Mouse (Mus musculus): ENCODE data around the gene Rabif. TPM values are rescaled to one million over a fixed set of nuclear protein-coding genes. Genes with fewer than 3 reads are reported as not detected.
A peak's percentile ranks its signal among the peaks of the same experiment; 100 is the strongest.
"Not testable (repeated sequence)": the region's sequence is repeated elsewhere in the genome, so short reads cannot be mapped to it uniquely, and the experiment has no call there.

The Rabif gene
- total and polyA plus RNA-seq, 2 experiments from 2014 or later, result 35.0 to 74.6 TPM

- ATAC-seq (no peak), DNase-seq (no peak)
- TF ChIP-seq CTCF (IDR thresholded peaks at IDR 0.05; ENCODE audit: low read depth), result no peak
- Histone ChIP-seq H3K9ac (no peak overlapping the region), H3K4me1 (ENCODE audit: insufficient read depth) (no peaks in the 10 kb centered on the region), H3K36me3 (ENCODE audit: insufficient read depth) (no peaks in the 10 kb centered on the region), H3K27me3 (ENCODE audit: insufficient read depth, low read length) (no peaks in the 10 kb centered on the region), H3K9me3 (ENCODE audit: low read length) (no peaks in the 10 kb centered on the region), H3K4me2 (ENCODE audit: low read depth) (no peak overlapping the region), H3K27ac (ENCODE audit: low read depth, low read length) (no peak overlapping the region), H3K4me3 (ENCODE audit: low read depth, low read length) (no peak overlapping the region)
- WGBS, result 88% methylated on average over 8 of the region's 8 CpGs
These were observed 25.7 kb downstream of the Rabif start for GRCm38 (mm10) chr1:134520001-134520721.

GRCm38 (mm10) chr1:134521163-134521562 lies 26.7 kb downstream of the Rabif start:
- no peak for ATAC-seq
- no peak overlapping the region for H3K9ac ChIP-seq
- no peaks in the 10 kb centered on the region for H3K4me1 ChIP-seq (ENCODE audit: insufficient read depth)
- no peak overlapping the region for H3K27ac ChIP-seq (ENCODE audit: low read depth, low read length)
- 81% methylated on average over 7 of the region's 7 CpGs for WGBS
- no peaks in the 10 kb centered on the region for H3K27me3 ChIP-seq (ENCODE audit: insufficient read depth, low read length)
- TF ChIP-seq CTCF (IDR thresholded peaks at IDR 0.05; ENCODE audit: low read depth), result no peak
- no peak overlapping the region for H3K4me2 ChIP-seq (ENCODE audit: low read depth)
- H3K9me3 ChIP-seq (ENCODE audit: low read length), result no peaks in the 10 kb centered on the region
- no peaks in the 10 kb centered on the region for H3K36me3 ChIP-seq (ENCODE audit: insufficient read depth)
- H3K4me3 ChIP-seq (ENCODE audit: low read depth, low read length), result no peak overlapping the region
- no peak for DNase-seq

GRCm38 (mm10) chr1:134522325-134522724 lies 27.9 kb downstream of the Rabif start:
- WGBS, result 65% methylated on average over 2 of the region's 2 CpGs
- no peak overlapping the region for H3K4me2 ChIP-seq (ENCODE audit: low read depth)
- no peaks in the 10 kb centered on the region for H3K4me1 ChIP-seq (ENCODE audit: insufficient read depth)
- H3K9me3 ChIP-seq (ENCODE audit: low read length), result no peaks in the 10 kb centered on the region
- no peak overlapping the region for H3K9ac ChIP-seq
- ATAC-seq (no peak), DNase-seq (no peak)
- TF ChIP-seq CTCF (IDR thresholded peaks at IDR 0.05; ENCODE audit: low read depth), result no peak
- H3K36me3 ChIP-seq (ENCODE audit: insufficient read depth), result no peaks in the 10 kb centered on the region
- no peaks in the 10 kb centered on the region for H3K27me3 ChIP-seq (ENCODE audit: insufficient read depth, low read length)
- H3K4me3 ChIP-seq (ENCODE audit: low read depth, low read length), result no peak overlapping the region
- no peak overlapping the region for H3K27ac ChIP-seq (ENCODE audit: low read depth, low read length)

GRCm38 (mm10) chr1:134524424-134524823 lies 30.0 kb downstream of the Rabif start:
- Histone ChIP-seq H3K4me2 (ENCODE audit: low read depth) (no peak overlapping the region), H3K9ac (no peak overlapping the region), H3K27ac (ENCODE audit: low read depth, low read length) (no peak overlapping the region), H3K9me3 (ENCODE audit: low read length) (no peaks in the 10 kb centered on the region), H3K36me3 (ENCODE audit: insufficient read depth) (no peaks in the 10 kb centered on the region), H3K4me3 (ENCODE audit: low read depth, low read length) (no peak overlapping the region), H3K27me3 (ENCODE audit: insufficient read depth, low read length) (no peaks in the 10 kb centered on the region), H3K4me1 (ENCODE audit: insufficient read depth) (no peaks in the 10 kb centered on the region)
- peak; percentile 40; the same call in 1 of the 2 replicates for TF ChIP-seq CTCF (IDR thresholded peaks at IDR 0.05; ENCODE audit: low read depth)
- DNase-seq, result no peak
- no peak for ATAC-seq
- WGBS, result 74% methylated on average over 5 of the region's 5 CpGs

- no peaks in the 10 kb centered on the region for H3K4me1 ChIP-seq (ENCODE audit: insufficient read depth)
- H3K36me3 ChIP-seq (ENCODE audit: insufficient read depth), result no peaks in the 10 kb centered on the region
- no peak for ATAC-seq
- no peaks in the 10 kb centered on the region for H3K9me3 ChIP-seq (ENCODE audit: low read length)
- no peak overlapping the region for H3K4me2 ChIP-seq (ENCODE audit: low read depth)
- H3K27ac ChIP-seq (ENCODE audit: low read depth, low read length), result no peak overlapping the region
- H3K27me3 ChIP-seq (ENCODE audit: insufficient read depth, low read length), result no peaks in the 10 kb centered on the region
- WGBS, result 90% methylated on average over 1 of the region's 1 CpGs
- DNase-seq, result no peak
- no peak overlapping the region for H3K9ac ChIP-seq
- no peak overlapping the region for H3K4me3 ChIP-seq (ENCODE audit: low read depth, low read length)
- no peak for TF ChIP-seq CTCF (IDR thresholded peaks at IDR 0.05; ENCODE audit: low read depth)
These were observed 30.6 kb downstream of the Rabif start for GRCm38 (mm10) chr1:134525015-134525414.

GRCm38 (mm10) chr1:134526752-134527151 lies 32.3 kb downstream of the Rabif start:
- 86% methylated on average over 6 of the region's 6 CpGs for WGBS
- Histone ChIP-seq H3K27ac (ENCODE audit: low read depth, low read length) (no peak overlapping the region), H3K4me3 (ENCODE audit: low read depth, low read length) (no peak overlapping the region), H3K4me2 (ENCODE audit: low read depth) (no peak overlapping the region), H3K36me3 (ENCODE audit: insufficient read depth) (no peaks in the 10 kb centered on the region), H3K9me3 (ENCODE audit: low read length) (no peaks in the 10 kb centered on the region), H3K27me3 (ENCODE audit: insufficient read depth, low read length) (no peaks in the 10 kb centered on the region), H3K9ac (no peak overlapping the region), H3K4me1 (ENCODE audit: insufficient read depth) (no peaks in the 10 kb centered on the region)
- TF ChIP-seq CTCF (IDR thresholded peaks at IDR 0.05; ENCODE audit: low read depth), result no peak
- ATAC-seq, result no peak
- DNase-seq, result no peak

GRCm38 (mm10) chr1:134530618-134531017 lies 36.2 kb downstream of the Rabif start:
- H3K36me3 ChIP-seq (ENCODE audit: insufficient read depth), result no peaks in the 10 kb centered on the region
- no peak for TF ChIP-seq CTCF (IDR thresholded peaks at IDR 0.05; ENCODE audit: low read depth)
- no peaks in the 10 kb centered on the region for H3K27me3 ChIP-seq (ENCODE audit: insufficient read depth, low read length)
- no peak for DNase-seq
- no peak overlapping the region for H3K4me3 ChIP-seq (ENCODE audit: low read depth, low read length)
- no peak overlapping the region for H3K4me2 ChIP-seq (ENCODE audit: low read depth)
- peak; percentile 96 for ATAC-seq
- H3K9me3 ChIP-seq (ENCODE audit: low read length), result no peaks in the 10 kb centered on the region
- H3K9ac ChIP-seq, result no peak overlapping the region
- no peaks in the 10 kb centered on the region for H3K4me1 ChIP-seq (ENCODE audit: insufficient read depth)
- no peak overlapping the region for H3K27ac ChIP-seq (ENCODE audit: low read depth, low read length)
- 22% methylated on average over 6 of the region's 6 CpGs for WGBS

GRCm38 (mm10) chr1:134533710-134534109 lies 39.3 kb downstream of the Rabif start:
- not testable (repeated sequence) for H3K36me3 ChIP-seq (ENCODE audit: insufficient read depth); H3K9ac ChIP-seq; H3K4me2 ChIP-seq (ENCODE audit: low read depth); H3K4me1 ChIP-seq (ENCODE audit: insufficient read depth); ATAC-seq; H3K9me3 ChIP-seq (ENCODE audit: low read length); H3K4me3 ChIP-seq (ENCODE audit: low read depth, low read length); DNase-seq; H3K27ac ChIP-seq (ENCODE audit: low read depth, low read length); H3K27me3 ChIP-seq (ENCODE audit: insufficient read depth, low read length)
- 92% methylated on average over 10 of the region's 10 CpGs for WGBS

Data from forebrain, postnatal 0 days (tissue).